Mouse (Mus musculus) olfactory bulb, adult 2 months (tissue): ENCODE measurements around the gene Sltm. TPM values are rescaled to one million over a fixed set of nuclear protein-coding genes. Genes with fewer than 3 reads are reported as not detected.
"Not testable (repeated sequence)": the region's sequence is repeated elsewhere in the genome, so short reads cannot be mapped to it uniquely, and the experiment has no call there.

Experiments used
- H3K27ac ChIP-seq: fragments of 200-500 bp; 2 replicates; pipeline ENCODE4 v1.5.1; 2012; ENCODE audit warnings: low read depth, low read length; ENCODE audit not compliant: insufficient read depth
- H3K4me1 ChIP-seq: fragments of 200-500 bp; 2 replicates; pipeline ENCODE4 v1.6.1; 2012; ENCODE audit warnings: low read length; ENCODE audit not compliant: control insufficient read depth, insufficient read depth
- H3K4me3 ChIP-seq: fragments of 200-500 bp; 2 replicates; pipeline ENCODE4 v1.5.1; 2012; ENCODE audit warnings: mild to moderate bottlenecking, low read depth, low read length, moderate library complexity; ENCODE audit not compliant: insufficient read depth
- CTCF ChIP-seq: fragments of 200-500 bp; IDR thresholded peaks from 2 replicates; pipeline ENCODE4 v1.5.1; 2012; ENCODE audit warnings: low read depth, mild to moderate bottlenecking, low read length, moderate library complexity; ENCODE audit not compliant: insufficient read depth
- POLR2A ChIP-seq: fragments of 200-500 bp; IDR thresholded peaks from 2 replicates; pipeline ENCODE4 v1.6.1; 2012; ENCODE audit warnings: mild to moderate bottlenecking, low read depth, low read length, moderate library complexity; ENCODE audit not compliant: insufficient read depth
- WGBS: fragments of 180-500 bp; shearing (Covaris S2); methylation state at CpG from one replicate; pipeline ENCODE4 v1.1.7; 2018; 5-methylcytosine and 5-hydroxymethylcytosine counted together
- polyA plus RNA-seq: library from polyadenylated mRNA; stranded (reverse); fragments of >200 nt; gene quantifications from 2 replicates; pipeline ENCODE4 v1.2.4, GENCODE M21; 2012; ENCODE audit warnings: low replicate concordance; ENCODE audit not compliant: missing spikeins, insufficient read depth, insufficient read length

Sltm gene
- polyA plus RNA-seq, 1 experiment: 201 TPM

DNA sequence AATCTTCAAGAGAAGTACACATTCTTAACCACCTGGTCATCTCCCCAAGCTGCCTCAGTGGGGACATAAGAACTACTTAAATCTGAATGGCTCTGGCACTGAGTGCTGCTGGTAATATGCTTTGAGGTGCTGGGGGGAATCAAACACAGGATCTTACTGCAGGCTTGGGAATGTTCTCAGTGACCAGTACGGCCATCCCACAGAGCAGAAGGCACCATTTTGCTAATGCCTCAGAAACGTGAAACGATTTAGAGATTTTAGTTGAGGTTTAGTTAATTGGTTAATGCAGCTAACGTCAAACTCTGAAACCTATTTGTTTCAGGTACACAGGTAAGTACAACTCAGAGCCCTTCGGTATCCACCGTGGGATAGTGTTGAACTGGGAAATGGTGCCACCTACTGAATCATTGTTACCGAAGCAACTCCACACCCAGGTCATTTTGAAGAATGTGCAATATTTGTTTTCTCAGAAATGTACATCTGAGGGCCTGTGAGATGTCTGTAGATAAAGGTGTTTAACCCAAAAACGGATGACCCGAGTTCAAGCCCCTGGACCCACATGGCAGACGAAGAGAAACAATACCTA, 31.5 kb upstream of the Sltm start:
- TF ChIP-seq POLR2A (no peak), CTCF (no peak)
- 64% methylated on average over 10 of the region's 10 CpGs for WGBS
- no peak overlapping the region for H3K4me3 ChIP-seq
- H3K27ac ChIP-seq: no peak overlapping the region
- H3K4me1 ChIP-seq: no peaks in the 10 kb centered on the region

DNA sequence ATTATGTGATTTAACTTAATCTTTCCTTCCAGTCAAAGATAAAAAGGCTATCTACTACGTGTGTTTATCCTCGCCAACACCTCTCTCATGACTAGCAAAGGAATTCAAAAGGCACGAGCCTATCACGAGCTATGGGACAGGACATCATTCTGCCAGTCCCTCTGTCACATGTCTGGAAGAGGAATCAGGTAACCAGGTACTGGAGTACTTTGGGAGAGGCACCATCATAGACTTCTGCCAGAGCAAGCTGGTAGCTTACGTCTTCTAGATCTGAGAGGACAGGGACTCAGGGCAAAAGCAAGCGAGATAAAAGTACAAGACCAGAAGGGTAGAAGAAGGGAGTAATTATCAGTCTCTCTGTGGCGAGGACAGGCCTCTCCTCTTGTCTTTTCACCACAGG, 30.9 kb upstream of the Sltm start:
- Histone ChIP-seq H3K27ac (no peak overlapping the region), H3K4me3 (no peak overlapping the region), H3K4me1 (no peaks in the 10 kb centered on the region)
- no peak for TF ChIP-seq POLR2A
- TF ChIP-seq CTCF: no peak
- 87% methylated on average over 7 of the region's 7 CpGs for WGBS

DNA sequence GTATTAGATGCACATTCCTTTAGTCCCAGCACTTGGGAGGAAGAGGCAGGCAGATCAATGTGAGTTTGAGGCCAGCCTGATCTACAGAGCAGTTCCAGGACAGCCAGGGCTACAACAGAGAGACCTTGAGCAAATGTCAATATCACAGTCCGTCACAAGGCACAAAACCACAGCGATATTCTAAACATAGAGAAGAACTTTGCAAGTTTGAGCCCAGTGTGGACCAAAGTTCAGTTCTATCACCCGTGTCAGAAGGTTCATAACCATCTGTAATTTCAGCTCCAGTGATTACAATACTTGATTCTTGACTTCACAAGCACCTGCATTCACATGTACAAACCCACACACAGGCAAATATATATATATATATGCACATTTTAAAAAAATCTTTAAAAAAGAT, 21.9 kb upstream of the Sltm start:
- TF ChIP-seq CTCF (no peak), POLR2A (no peak)
- H3K27ac ChIP-seq: no peak overlapping the region
- WGBS: 85% methylated on average over 3 of the region's 3 CpGs
- no peaks in the 10 kb centered on the region for H3K4me1 ChIP-seq
- no peak overlapping the region for H3K4me3 ChIP-seq

DNA sequence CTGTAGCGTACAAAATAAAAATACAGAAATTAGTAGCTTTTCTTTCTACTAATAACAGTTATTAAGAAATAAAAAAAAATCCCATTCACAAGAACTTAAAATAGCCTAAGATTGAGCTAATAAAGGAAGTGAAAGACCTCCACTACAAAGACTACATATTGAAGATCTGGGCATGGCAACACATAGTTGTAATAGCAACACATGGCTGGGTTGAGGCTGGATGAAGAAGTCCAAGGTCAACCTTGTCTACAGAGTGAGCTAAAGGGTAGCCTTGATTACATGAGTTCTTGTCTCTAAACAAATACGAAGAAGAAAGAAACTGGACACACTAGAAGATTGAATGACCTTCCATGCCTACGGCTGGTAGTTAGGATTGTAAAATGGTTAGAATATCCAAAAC, 18.7 kb upstream of the Sltm start:
- Histone ChIP-seq H3K27ac (no peak overlapping the region), H3K4me1 (no peaks in the 10 kb centered on the region), H3K4me3 (no peak overlapping the region)
- WGBS: 70% methylated on average over 3 of the region's 3 CpGs
- TF ChIP-seq CTCF (no peak), POLR2A (no peak)

DNA sequence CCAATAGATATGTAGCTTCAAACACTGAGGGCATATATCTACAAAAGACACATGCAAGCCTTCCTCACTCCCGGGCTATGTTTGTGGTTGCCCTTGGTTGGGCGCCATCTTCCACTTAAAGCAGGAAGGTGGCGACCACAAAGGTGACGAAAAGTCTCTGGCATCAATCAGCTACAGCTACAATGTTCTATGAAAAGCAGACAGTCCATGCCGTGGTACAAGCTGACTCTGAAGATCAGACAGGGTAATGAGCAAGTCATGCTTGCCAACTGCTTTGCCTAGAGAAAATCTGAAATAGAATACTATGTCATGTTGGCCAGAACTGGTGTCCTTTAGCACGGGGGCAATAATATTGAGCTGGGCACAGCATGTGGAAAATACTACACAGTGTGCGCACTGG, 18.2 kb upstream of the Sltm start:
- H3K4me1 ChIP-seq: no peaks in the 10 kb centered on the region
- H3K27ac ChIP-seq: no peak overlapping the region
- TF ChIP-seq CTCF: no peak
- TF ChIP-seq POLR2A: no peak
- WGBS: 83% methylated on average over 7 of the region's 7 CpGs
- no peak overlapping the region for H3K4me3 ChIP-seq

DNA sequence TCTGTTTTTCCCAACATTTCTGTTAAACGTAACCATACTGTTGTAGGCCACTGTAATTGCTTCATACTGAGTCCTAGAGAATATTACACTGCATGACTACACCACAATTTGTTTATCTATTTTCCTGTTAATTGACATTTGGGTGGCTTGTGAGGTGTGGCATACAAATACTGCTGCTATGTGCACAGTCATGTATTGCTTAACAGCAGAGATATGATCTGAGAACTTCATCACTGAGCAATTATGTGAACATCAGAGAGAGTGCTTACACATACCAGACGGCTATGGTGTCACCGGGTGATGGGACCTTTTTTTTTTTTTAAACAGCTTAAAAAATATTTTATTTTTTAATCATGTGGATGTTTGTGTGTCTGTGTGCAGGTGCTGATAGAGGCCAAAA, 9.2 kb upstream of the Sltm start:
- WGBS: 90% methylated on average over 3 of the region's 3 CpGs
- no peak overlapping the region for H3K27ac ChIP-seq
- no peak overlapping the region for H3K4me3 ChIP-seq
- TF ChIP-seq CTCF: no peak
- no peaks in the 10 kb centered on the region for H3K4me1 ChIP-seq

DNA sequence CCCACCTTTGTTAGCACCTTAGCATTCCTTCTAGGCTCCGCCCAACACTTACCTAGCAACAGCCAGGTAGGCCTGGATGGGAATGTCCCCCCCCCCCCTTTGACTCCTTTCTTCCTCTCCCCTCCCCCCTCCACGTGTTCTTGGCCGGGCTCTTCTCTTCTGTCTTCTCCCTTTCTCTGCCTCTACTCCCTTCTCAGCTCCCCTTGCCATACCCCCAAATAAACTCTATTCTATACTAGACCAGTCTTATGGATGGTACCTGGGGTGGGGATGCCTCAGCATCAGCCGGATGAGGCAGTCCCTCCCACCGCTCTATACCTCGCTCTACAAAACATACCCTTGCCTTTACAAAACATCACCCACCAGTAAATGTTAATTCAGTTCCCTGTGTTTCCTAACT, 970 bp upstream of the Sltm start:
- TF ChIP-seq POLR2A: no peak
- no peak for TF ChIP-seq CTCF
- Histone ChIP-seq H3K27ac (no peak overlapping the region), H3K4me1 (no peaks in the 10 kb centered on the region), H3K4me3 (no peak overlapping the region)
- 5% methylated on average over 6 of the region's 6 CpGs for WGBS

DNA sequence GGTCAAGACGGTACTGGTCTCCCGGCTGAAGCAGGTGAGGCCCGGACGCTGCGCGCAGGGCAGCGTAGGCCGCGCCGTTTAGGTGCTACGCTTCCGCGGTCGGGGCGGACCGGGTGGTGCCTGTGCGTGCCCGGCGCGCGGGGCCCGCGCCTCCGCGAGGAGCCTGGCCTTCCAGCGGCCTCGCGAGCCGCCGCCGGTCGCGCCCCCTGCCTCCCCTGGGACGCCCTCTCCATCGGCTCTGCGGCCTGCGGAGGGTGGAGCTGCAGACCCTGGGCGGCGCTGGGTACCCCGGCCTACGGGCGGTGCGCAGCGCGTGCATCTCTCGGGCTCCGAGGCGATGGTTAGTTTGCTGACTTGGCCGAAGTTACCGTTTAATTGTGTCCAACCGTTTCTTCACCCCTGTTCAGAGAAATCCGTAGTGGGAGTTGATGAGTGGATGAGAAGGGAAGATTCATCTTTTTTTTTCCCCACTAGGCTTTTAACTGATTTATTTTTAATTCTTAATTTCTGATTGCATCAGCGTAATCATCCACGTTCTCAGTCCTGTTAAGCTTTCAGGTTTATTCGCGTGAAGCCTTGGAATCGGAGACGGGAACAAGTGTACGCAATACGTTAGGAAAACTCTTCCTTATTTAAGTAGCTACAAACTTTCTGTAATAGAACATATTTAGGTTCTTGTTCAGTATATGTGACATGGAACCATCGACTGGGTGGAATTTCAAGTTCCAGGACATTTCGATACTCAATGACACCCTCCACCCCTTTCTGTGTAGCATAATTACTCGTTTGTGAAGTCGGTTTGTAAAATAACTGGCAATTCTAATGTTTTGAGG, 710 bp downstream of the Sltm start:
- TF ChIP-seq POLR2A: no peak
- no peak for TF ChIP-seq CTCF
- peak overlapping the region; percentile 92 for H3K27ac ChIP-seq
- no peaks in the 10 kb centered on the region for H3K4me1 ChIP-seq
- peak overlapping the region; percentile 74 for H3K4me3 ChIP-seq
- under 1% methylated on average over 64 of the region's 64 CpGs for WGBS

DNA sequence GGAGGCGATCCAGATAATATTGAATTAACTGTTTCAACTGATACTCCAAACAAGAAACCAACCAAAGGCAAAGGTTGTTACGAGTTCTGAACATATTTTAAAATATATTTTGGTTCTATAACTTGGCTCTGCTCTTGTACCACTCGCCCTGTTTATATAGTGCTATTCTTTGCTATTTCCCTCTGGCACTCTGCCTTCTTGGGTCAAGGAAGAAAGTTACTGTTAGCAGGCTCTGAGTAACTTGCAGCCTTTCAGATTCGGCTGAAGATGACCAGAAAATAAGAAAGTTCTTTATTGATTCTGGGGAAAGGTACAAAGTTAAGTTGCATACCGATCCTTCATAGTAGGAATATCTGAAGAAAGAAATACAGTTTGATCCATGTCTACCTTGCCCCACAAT, 1.4 kb downstream of the Sltm start:
- H3K4me1 ChIP-seq: no peaks in the 10 kb centered on the region
- TF ChIP-seq POLR2A (no peak), CTCF (no peak)
- 43% methylated on average over 5 of the region's 5 CpGs for WGBS
- no peak overlapping the region for H3K4me3 ChIP-seq
- H3K27ac ChIP-seq: no peak overlapping the region

DNA sequence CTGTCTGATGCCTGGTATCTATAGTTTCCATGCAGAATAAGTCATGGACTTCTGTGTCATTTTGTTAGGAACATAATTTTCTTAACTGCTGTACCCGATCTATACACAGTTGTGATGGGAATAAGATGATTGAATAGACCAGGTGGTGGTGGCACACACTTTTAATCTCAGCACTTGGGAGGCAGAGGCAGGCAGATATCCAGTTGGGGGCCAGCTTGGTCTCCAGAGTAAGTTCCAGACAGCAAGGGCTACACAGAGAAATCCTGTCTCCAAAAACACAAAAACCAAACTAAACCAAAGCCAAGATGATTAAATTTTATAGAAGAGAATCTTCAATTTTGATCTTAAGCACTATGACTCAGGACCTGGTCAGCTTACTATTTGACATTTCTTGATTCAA, 2.3 kb downstream of the Sltm start:
- Histone ChIP-seq H3K27ac (no peak overlapping the region), H3K4me3 (no peak overlapping the region), H3K4me1 (no peaks in the 10 kb centered on the region)
- 84% methylated on average over 1 of the region's 1 CpGs for WGBS
- TF ChIP-seq POLR2A (no peak), CTCF (no peak)

DNA sequence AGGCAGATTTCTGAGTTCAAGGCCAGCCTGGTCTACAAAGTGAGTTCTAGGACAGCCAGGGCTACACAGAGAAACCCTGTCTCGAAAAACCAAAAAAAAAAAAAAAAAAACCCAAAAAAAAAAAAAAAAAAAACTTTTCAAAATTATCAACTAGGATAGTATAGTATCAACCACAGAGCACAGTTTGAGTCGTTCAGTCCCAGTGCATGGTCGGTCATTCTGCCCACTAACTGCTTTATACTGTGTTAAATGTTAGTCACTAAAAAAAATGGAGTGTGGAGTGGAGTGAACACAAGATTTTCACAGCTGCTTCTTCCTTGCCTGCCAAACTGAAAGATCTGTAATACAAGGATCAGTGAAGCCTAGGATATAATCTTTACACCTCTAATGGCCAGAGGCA, 4.0 kb downstream of the Sltm start:
- 75% methylated on average over 3 of the region's 3 CpGs for WGBS
- not testable (repeated sequence) for H3K4me1 ChIP-seq, H3K27ac ChIP-seq, H3K4me3 ChIP-seq
